Mouse (Mus musculus) right cerebral cortex, postnatal 25 days (tissue): ENCODE data around the gene Fbxw11.
"Not testable (repeated sequence)": the region's sequence is repeated elsewhere in the genome, so short reads cannot be mapped to it uniquely, and the experiment has no call there.

ENCODE experiments used
- DNase-seq: peaks from one replicate; pipeline ENCODE4 v3.0.0; 2022

Gene Fbxw11

DNA sequence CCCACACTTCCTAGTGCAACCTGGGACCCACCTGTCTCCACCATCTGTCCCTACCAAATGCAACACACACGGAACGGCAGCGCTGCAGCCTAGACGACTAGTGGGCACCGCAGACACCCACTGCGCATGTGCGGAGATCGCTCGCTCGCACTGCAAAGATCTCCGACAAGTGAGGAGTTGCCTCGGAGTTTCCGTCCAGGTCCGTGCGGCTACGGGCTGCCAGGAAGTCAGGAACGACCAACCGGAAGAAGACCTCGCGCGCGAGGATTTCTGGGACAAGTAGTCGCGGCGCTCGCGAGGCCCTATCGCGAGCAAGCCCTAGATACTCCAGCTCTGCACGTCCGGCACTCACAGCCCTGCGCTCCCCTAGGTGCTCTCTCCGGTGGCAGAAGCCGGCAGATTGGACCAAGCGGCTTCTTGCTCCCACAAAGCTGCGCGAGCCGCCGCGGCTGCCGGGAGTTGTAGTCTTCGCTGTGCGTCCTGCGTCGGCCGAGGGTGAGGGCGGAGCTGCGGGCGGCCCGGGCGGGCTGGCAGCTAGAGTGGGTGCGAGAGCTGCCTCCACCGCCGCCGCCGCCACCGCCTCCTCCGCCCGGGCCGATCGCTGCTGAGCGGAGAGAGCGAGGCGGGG lies at the start of gene Fbxw11:
Gene Fbxw11 (plus strand): TSS at position 476 of the 628 bp plus-strand sequence.
- DNase-seq, result peak; percentile 96

- DNase-seq, result no peak
Observed at GRCm38 (mm10) chr11:32593081-32593480, 49.4 kb upstream of the Fbxw11 start.

DNA sequence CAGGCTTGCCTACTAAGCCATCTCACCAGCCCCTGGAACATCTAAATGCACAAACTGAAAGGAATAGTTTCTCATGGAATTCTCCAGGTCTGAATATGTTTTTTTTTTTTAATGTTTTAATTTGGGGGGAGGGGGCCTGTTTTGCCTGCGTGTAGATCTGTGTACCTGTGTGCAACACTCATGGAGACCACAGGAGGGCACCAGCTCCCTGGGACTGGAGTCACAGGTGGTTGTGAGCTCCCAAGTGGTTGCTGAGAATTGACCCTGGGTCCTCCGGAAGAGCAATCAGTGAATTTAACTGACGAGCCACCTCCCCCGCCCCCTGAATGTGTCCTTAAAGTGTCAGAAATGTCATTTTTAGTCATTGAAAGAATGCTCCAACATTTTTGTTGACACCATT lies 48.4 kb upstream of the Fbxw11 start:
- no peak for DNase-seq

DNA sequence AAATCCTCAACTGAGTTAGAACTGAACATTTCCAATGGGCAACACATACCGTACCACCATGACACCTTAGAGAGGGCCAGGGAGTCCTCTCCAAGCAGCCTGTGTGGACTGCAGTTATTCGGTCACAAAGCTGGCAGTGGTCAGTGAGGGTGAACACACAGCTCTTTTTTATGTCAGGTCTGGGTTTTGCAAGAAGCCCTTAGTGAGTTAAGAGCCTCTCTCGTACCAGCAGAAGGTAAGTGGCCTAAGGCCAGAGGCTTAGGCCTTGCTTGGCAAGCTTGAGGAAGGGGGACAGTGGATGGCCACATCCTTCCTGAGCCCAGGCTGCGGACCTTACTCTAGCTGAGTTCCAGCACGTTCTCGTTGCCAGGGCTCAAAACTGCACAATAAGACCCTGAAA lies 42.2 kb upstream of the Fbxw11 start:
- no peak for DNase-seq

GRCm38 (mm10) chr11:32601528-32602323 lies 40.8 kb upstream of the Fbxw11 start:
- DNase-seq, result no peak

GRCm38 (mm10) chr11:32604663-32605062 lies 37.9 kb upstream of the Fbxw11 start:
- DNase-seq, result no peak

- DNase-seq, result no peak
Observed at GRCm38 (mm10) chr11:32605131-32605860, 37.2 kb upstream of the Fbxw11 start.

GRCm38 (mm10) chr11:32605907-32606306 lies 36.6 kb upstream of the Fbxw11 start:
- no peak for DNase-seq

- no peak for DNase-seq
Observed at GRCm38 (mm10) chr11:32607319-32607718, 35.2 kb upstream of the Fbxw11 start.

GRCm38 (mm10) chr11:32610616-32611015 lies 31.9 kb upstream of the Fbxw11 start:
- DNase-seq, result no peak

- DNase-seq, result no peak
Observed at GRCm38 (mm10) chr11:32612304-32612703, 30.2 kb upstream of the Fbxw11 start.

GRCm38 (mm10) chr11:32614463-32614862 lies 28.1 kb upstream of the Fbxw11 start:
- no peak for DNase-seq

- DNase-seq, result no peak
Observed at GRCm38 (mm10) chr11:32615561-32615960, 27.0 kb upstream of the Fbxw11 start.

- no peak for DNase-seq
Observed at GRCm38 (mm10) chr11:32616091-32616490, 26.4 kb upstream of the Fbxw11 start.

- DNase-seq, result no peak
Observed at GRCm38 (mm10) chr11:32618036-32618435, 24.5 kb upstream of the Fbxw11 start.

- DNase-seq, result not testable (repeated sequence)
Observed at GRCm38 (mm10) chr11:32618641-32619040, 23.9 kb upstream of the Fbxw11 start.

- no peak for DNase-seq
Observed at GRCm38 (mm10) chr11:32619257-32619816, 23.2 kb upstream of the Fbxw11 start.

- no peak for DNase-seq
Observed at GRCm38 (mm10) chr11:32619866-32620456, 22.6 kb upstream of the Fbxw11 start.

GRCm38 (mm10) chr11:32621831-32622478 lies 20.6 kb upstream of the Fbxw11 start:
- DNase-seq, result no peak

GRCm38 (mm10) chr11:32622479-32623190 lies 19.9 kb upstream of the Fbxw11 start:
- DNase-seq, result no peak

DNA sequence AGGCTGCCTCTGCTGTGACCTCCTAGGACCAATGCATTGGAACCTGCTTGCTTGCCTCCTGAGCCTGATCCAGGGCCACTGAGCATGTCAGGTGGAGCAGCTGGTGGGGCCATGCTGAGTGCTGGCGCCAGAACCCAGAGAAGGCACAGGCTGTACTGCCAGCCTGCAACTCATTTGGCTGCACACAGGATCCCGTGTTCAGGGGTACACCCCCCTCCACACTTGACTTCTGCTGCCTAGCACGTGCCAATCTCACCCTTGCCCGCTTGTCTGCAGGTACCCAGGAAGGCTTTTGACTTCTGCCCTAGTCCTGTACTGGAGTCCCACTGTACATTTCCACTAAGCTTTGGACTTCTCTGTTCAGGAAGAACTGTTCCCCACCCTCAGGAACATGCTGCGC lies 19.3 kb upstream of the Fbxw11 start:
- no peak for DNase-seq

DNA sequence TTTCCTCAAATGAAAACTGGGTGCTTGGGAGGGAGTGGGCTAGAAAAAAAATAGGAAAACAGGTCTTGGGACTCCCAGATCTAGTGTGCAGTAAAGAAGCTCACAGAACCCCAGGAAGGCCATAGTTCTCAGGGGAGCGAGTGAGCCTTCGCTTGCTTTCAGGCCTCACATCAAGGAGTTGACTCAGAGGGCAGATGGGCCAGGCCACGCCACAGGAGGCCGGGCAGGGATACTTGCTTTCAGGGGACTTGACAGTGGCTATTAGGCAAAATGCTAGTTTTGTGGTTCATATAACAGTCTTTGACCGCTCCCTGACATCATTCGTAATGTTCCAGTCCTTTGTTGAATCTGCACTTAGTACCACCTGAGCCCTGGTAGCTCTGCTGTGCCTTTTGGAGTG lies 18.6 kb upstream of the Fbxw11 start:
- DNase-seq, result no peak
